28 mouse cellular contexts compared by ENCODE assay signal in the genomic region with DNA sequence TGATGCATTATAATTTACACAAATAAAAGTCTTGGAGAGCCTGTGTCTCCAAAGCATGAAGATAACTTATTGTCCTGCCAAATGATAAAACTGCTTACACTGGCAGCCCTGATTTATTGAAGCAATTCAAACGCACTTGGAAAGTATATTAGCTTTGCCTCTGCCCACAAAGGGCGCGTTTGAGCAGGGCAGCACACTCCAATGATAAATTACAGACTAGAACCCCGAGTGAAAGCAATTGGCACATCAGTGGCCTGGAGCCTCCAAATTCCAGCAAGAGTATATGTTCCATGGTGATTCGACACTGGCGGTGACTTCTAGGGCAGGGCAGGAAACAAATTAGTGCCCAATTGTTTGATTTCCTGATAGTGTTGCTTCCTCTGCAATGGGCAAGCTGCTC.
DNase-seq lines count a peak whose midpoint lies in the region; ATAC-seq and TF ChIP-seq lines count a peak whose summit lies in the region.
"Had no signal": no experiment of that assay in that cellular context is flagged by ENCODE, and none has a peak within 500 bp of the region (broad histone marks: within the 10 kb centered on the region; RNA-seq: fewer than 3 reads in every experiment).

No protein-coding gene starts in this region.

- no peaks in the 10 kb centered on the region for H3K27me3 ChIP-seq in kidney, embryonic 14.5 days (ENCODE audit: control insufficient read depth, insufficient read depth, low read length)
- H3K27me3 ChIP-seq in midbrain, embryonic 15.5 days (replicated peaks), result no peaks in the 10 kb centered on the region
- no peaks in the 10 kb centered on the region for H3K27me3 ChIP-seq in midbrain, postnatal 0 days (ENCODE audit: insufficient read depth, low read length)
- no peaks in the 10 kb centered on the region for H3K27me3 ChIP-seq in hindbrain, embryonic 16.5 days (replicated peaks; ENCODE audit: control insufficient read depth, insufficient read depth, low read length)
- H3K27me3 ChIP-seq: embryonic facial prominence, embryonic 12.5 days; liver, embryonic 12.5 days; midbrain, embryonic 12.5 days had no signal

- H3K36me3 ChIP-seq in kidney, embryonic 14.5 days (ENCODE audit: control insufficient read depth, insufficient read depth, low read length), result no peaks in the 10 kb centered on the region
- H3K36me3 ChIP-seq in midbrain, embryonic 15.5 days (replicated peaks), result no peaks in the 10 kb centered on the region
- no peaks in the 10 kb centered on the region for H3K36me3 ChIP-seq in midbrain, postnatal 0 days (ENCODE audit: insufficient read depth, low read length)
- H3K36me3 ChIP-seq in hindbrain, embryonic 16.5 days (ENCODE audit: control insufficient read depth, insufficient read depth, low read length), result no peaks in the 10 kb centered on the region
- H3K36me3 ChIP-seq: embryonic facial prominence, embryonic 12.5 days; liver, embryonic 12.5 days; midbrain, embryonic 12.5 days had no signal

- H3K9ac ChIP-seq in kidney, embryonic 14.5 days (ENCODE audit: low read depth, low read length), result no peak overlapping the region
- H3K9ac ChIP-seq in midbrain, embryonic 15.5 days, result no peak overlapping the region
- H3K9ac ChIP-seq in midbrain, postnatal 0 days (replicated peaks; ENCODE audit: low read length, poor library complexity, severe bottlenecking), result no peak overlapping the region
- no peak overlapping the region for H3K9ac ChIP-seq in hindbrain, embryonic 16.5 days (ENCODE audit: low read depth, low read length)
- H3K9ac ChIP-seq: embryonic facial prominence, embryonic 12.5 days; liver, embryonic 12.5 days; liver, postnatal 0 days; midbrain, embryonic 12.5 days had no signal

- 15% methylated on average over 6 of the region's 6 CpGs for WGBS in kidney, embryonic 14.5 days
- 81% methylated on average over 6 of the region's 6 CpGs for WGBS in midbrain, embryonic 15.5 days
- WGBS in midbrain, postnatal 0 days, result 74% methylated on average over 6 of the region's 6 CpGs
- 59% methylated on average over 6 of the region's 6 CpGs for WGBS in hindbrain, embryonic 16.5 days

- no peaks in the 10 kb centered on the region for H3K9me3 ChIP-seq in kidney, embryonic 14.5 days (ENCODE audit: control insufficient read depth, low read length)
- H3K9me3 ChIP-seq in midbrain, embryonic 15.5 days, result no peaks in the 10 kb centered on the region
- no peaks in the 10 kb centered on the region for H3K9me3 ChIP-seq in midbrain, postnatal 0 days (ENCODE audit: low read length)
- H3K9me3 ChIP-seq in hindbrain, embryonic 16.5 days (ENCODE audit: control insufficient read depth, low read length), result no peaks in the 10 kb centered on the region
- H3K9me3 ChIP-seq: embryonic facial prominence, embryonic 12.5 days; liver, embryonic 12.5 days; midbrain, embryonic 12.5 days had no signal

- 0 out of 2 replicates have a peak, but pooled peaks cover 4% of the 10 kb centered on the region for H3K4me1 ChIP-seq in kidney, embryonic 14.5 days (ENCODE audit: control insufficient read depth, insufficient read depth, low read length)
- H3K4me1 ChIP-seq in midbrain, embryonic 15.5 days, result peaks cover 19% of the 10 kb centered on the region
- H3K4me1 ChIP-seq in midbrain, postnatal 0 days (ENCODE audit: insufficient read depth, low read length), result no peaks in the 10 kb centered on the region
- H3K4me1 ChIP-seq in hindbrain, embryonic 16.5 days (ENCODE audit: control insufficient read depth, insufficient read depth, low read depth, low read length), result peaks cover 3% of the 10 kb centered on the region; the same call in 1 of the 2 replicates
- H3K4me1 ChIP-seq: embryonic facial prominence, embryonic 12.5 days; liver, embryonic 12.5 days had no signal

- no peak overlapping the region for H3K4me3 ChIP-seq in kidney, embryonic 14.5 days (ENCODE audit: low read length)
- H3K4me3 ChIP-seq in midbrain, embryonic 15.5 days, result no peak overlapping the region
- no peak overlapping the region for H3K4me3 ChIP-seq in midbrain, postnatal 0 days (ENCODE audit: low read depth, low read length)
- no peak overlapping the region for H3K4me3 ChIP-seq in hindbrain, embryonic 16.5 days (ENCODE audit: low read length)
- H3K4me3 ChIP-seq: embryonic facial prominence, embryonic 12.5 days; liver, embryonic 12.5 days; midbrain, embryonic 12.5 days had no signal

- H3K4me2 ChIP-seq in kidney, embryonic 14.5 days (replicated peaks; ENCODE audit: low read depth, low read length), result no peak overlapping the region
- no peak overlapping the region for H3K4me2 ChIP-seq in midbrain, embryonic 15.5 days
- H3K4me2 ChIP-seq in midbrain, postnatal 0 days (ENCODE audit: low read depth, low read length, poor library complexity, severe bottlenecking), result no peak overlapping the region
- no peak overlapping the region for H3K4me2 ChIP-seq in hindbrain, embryonic 16.5 days (ENCODE audit: low read length)
- H3K4me2 ChIP-seq: embryonic facial prominence, embryonic 12.5 days; liver, embryonic 12.5 days; midbrain, embryonic 12.5 days had no signal

- no peak for DNase-seq in kidney, postnatal 14 days
- DNase-seq in midbrain, postnatal 0 days (ENCODE audit: low spot score), result no peak
- no peak for DNase-seq in urinary bladder, postnatal 4 days (ENCODE audit: low spot score in 2 of 2)
- DNase-seq: adrenal gland, postnatal 25 days; cerebellum, adult 11-12 months; cerebellum, adult 9-11 months; embryo, embryonic 11 days; gastrocnemius, postnatal 10 days; heart, postnatal 14 days; kidney, postnatal 25 days; layer of hippocampus, postnatal 36 days; left cerebral cortex, postnatal 4 days; liver, postnatal 0 days; lung, postnatal 36 days; right cerebral cortex, postnatal 4 days; thymus, adult 18-20 months; thymus, postnatal 36 days had no signal

- no peak overlapping the region for H3K27ac ChIP-seq in kidney, embryonic 14.5 days (ENCODE audit: low read depth, low read length)
- H3K27ac ChIP-seq in midbrain, embryonic 15.5 days, result 0 out of 2 replicates have a peak overlapping the region, but pooled peaks have one; percentile 9
- no peak overlapping the region for H3K27ac ChIP-seq in midbrain, postnatal 0 days (ENCODE audit: low read depth, low read length)
- peak overlapping the region; percentile 52; the same call in 1 of the 2 replicates for H3K27ac ChIP-seq in hindbrain, embryonic 16.5 days (ENCODE audit: low read depth, low read length)
- H3K27ac ChIP-seq: embryonic facial prominence, embryonic 12.5 days; liver, embryonic 12.5 days; midbrain, embryonic 12.5 days; stomach, postnatal 0 days had no signal

- no peak for TF ChIP-seq CTCF in midbrain, postnatal 0 days (IDR thresholded peaks at IDR 0.05)

- peak; percentile 63; the same call in 1 of the 2 replicates for ATAC-seq in kidney, embryonic 14.5 days (ENCODE audit: low FRiP score, low TSS enrichment)
- ATAC-seq in midbrain, embryonic 15.5 days (replicated peaks), result no peak
- ATAC-seq in midbrain, postnatal 0 days (ENCODE audit: low FRiP score), result no peak
- no peak for ATAC-seq in hindbrain, embryonic 16.5 days
- no peak for ATAC-seq in inflammation-experienced regulatory T-cells, adult 6 months
- ATAC-seq: CD4-positive, CD25-positive, alpha-beta regulatory T cell, adult 4 months; forebrain, embryonic 16.5 days; intestine, postnatal 0 days; liver, embryonic 12.5 days; liver, postnatal 0 days had no signal

Comparison
In these comparisons a context has a peak if more than half of its experiments do, and no peak if none do; other contexts are left out.
1. H3K27ac ChIP-seq: peak in midbrain, embryonic 15.5 days (single experiment) and hindbrain, embryonic 16.5 days (single experiment); none in kidney, embryonic 14.5 days (single experiment) and midbrain, postnatal 0 days (single experiment).